Mouse (Mus musculus) midbrain, postnatal 0 days (tissue): ENCODE data around the gene Susd1. TPM values are rescaled to one million over a fixed set of nuclear protein-coding genes. Genes with fewer than 3 reads are reported as not detected.

ENCODE experiments used
- ATAC-seq: fragments of 200-750 bp; cut with Nextera tagmentation; 2 replicates; pipeline ENCODE4 v1.8.0; 2017; ENCODE audit warnings: moderate number of reproducible peaks, mild to moderate bottlenecking, moderate TSS enrichment, moderate library complexity; ENCODE audit not compliant: low FRiP score
- DNase-seq: peaks from one replicate; pipeline ENCODE4 v3.0.0-alpha.2; 2015; ENCODE audit warnings: low spot score
- H3K27ac ChIP-seq: fragments of 300-500 bp; sonication (generic); 2 replicates; pipeline ENCODE4 v1.5.1; 2014; ENCODE audit warnings: low read depth, mild to moderate bottlenecking, low read length, mixed read lengths
- H3K27me3 ChIP-seq: fragments of 300-500 bp; sonication (generic); 2 replicates; pipeline ENCODE4 v1.6.1; 2014; ENCODE audit warnings: low read length, control low read depth, mixed read lengths; ENCODE audit not compliant: insufficient read depth
- H3K36me3 ChIP-seq: fragments of 300-500 bp; sonication (generic); 2 replicates; pipeline ENCODE4 v1.6.1; 2014; ENCODE audit warnings: low read length, control low read depth, mixed read lengths; ENCODE audit not compliant: insufficient read depth
- H3K4me1 ChIP-seq: fragments of 300-500 bp; sonication (generic); 2 replicates; pipeline ENCODE4 v1.6.1; 2014; ENCODE audit warnings: mild to moderate bottlenecking, control low read depth, antibody characterized with exemption, low read length, mixed read lengths; ENCODE audit not compliant: insufficient read depth
- H3K4me2 ChIP-seq: fragments of 300-500 bp; sonication (generic); 2 replicates; pipeline ENCODE4 v1.6.1; 2014; ENCODE audit warnings: low read depth, mild to moderate bottlenecking, low read length, mixed read lengths; ENCODE audit not compliant: poor library complexity, severe bottlenecking
- H3K4me3 ChIP-seq: fragments of 300-500 bp; sonication (generic); 2 replicates; pipeline ENCODE4 v1.5.1; 2014; ENCODE audit warnings: low read depth, mild to moderate bottlenecking, low read length, moderate library complexity
- H3K9ac ChIP-seq: fragments of 300-500 bp; sonication (generic); replicated peaks from 2 replicates; pipeline ENCODE4 v1.6.1; 2014; ENCODE audit warnings: mild to moderate bottlenecking, low read length, moderate library complexity, mixed read lengths; ENCODE audit not compliant: poor library complexity, severe bottlenecking
- H3K9me3 ChIP-seq: fragments of 300-500 bp; sonication (generic); 2 replicates; pipeline ENCODE4 v1.6.1; 2016; ENCODE audit warnings: low read length, control low read depth
- CTCF ChIP-seq: IDR thresholded peaks from 2 replicates; pipeline ENCODE4 v1.5.1; 2016; ENCODE audit warnings: antibody characterized with exemption, mild to moderate bottlenecking
- WGBS: fragments of 180-500 bp; shearing (Covaris S2); extraction: QIAGEN DNeasy Blood & Tissue Kit; methylation state at CpG from one replicate; pipeline ENCODE4 v1.1.7; 2014; 5-methylcytosine and 5-hydroxymethylcytosine counted together
- polyA plus RNA-seq: library from polyadenylated mRNA; unstranded; fragments of >200 nt; fragmentation: Nextera tagmentation; extraction: Ambion mirVana; gene quantifications from 2 replicates; pipeline ENCODE4 v1.2.1, GENCODE M21; 2015
- total RNA-seq: library from RNA; depleted of rRNA; stranded (reverse); fragments of >200 nt; gene quantifications from 2 replicates; pipeline ENCODE4 v1.2.3, GENCODE M21; 2014

The Susd1 gene
- total and polyA plus RNA-seq, 2 experiments from 2014 or later = 2.0 to 8.9 TPM

DNA sequence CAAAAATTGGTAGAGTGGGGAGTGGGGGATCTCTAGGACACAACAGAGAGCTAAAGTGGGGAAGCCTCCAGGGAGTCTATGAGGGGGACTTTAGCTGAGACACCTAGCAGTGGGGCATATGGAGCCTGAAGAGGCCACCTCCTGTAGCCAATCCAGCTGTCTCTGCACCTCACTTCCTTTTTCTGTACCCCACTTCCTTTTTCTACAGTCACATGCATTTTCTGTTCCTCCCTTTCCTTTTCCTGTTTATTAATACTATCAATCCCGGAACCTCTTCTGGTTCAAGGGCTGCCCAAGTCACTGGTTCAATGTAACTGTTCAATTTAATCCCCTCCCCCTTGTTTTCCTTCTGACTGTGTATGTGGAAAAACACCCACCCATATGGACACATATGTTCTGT lies 2.8 kb upstream of the Susd1 start:
- peaks cover 6% of the 10 kb centered on the region; the same call in 1 of the 2 replicates for H3K27me3 ChIP-seq
- ATAC-seq = no peak
- 90% methylated on average over 1 of the region's 1 CpGs for WGBS
- H3K9ac ChIP-seq = no peak overlapping the region
- no peak overlapping the region for H3K4me3 ChIP-seq
- TF ChIP-seq CTCF = no peak
- no peak overlapping the region for H3K27ac ChIP-seq
- no peaks in the 10 kb centered on the region for H3K9me3 ChIP-seq
- H3K4me2 ChIP-seq = no peak overlapping the region
- H3K4me1 ChIP-seq = no peaks in the 10 kb centered on the region
- H3K36me3 ChIP-seq = no peaks in the 10 kb centered on the region
- DNase-seq = no peak

DNA sequence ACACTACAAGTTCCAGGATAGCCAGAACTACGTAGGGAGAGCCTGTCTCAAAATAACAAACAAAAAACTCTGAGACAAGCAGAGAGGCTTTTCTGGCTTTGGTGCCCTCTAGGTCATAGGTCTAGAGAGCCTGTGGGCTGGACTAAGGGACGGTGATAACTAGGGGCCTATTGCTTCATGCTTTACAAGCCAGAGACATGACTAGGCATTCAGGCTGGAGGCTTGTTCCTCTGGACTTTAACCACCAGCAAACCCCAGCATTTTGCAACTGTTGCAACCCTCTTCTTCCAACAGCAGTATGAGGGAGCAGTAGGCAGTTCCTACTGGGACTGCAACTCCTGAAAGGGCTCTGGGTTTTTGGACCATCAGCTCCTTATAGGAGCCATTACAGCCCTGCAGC lies 1.5 kb upstream of the Susd1 start:
- WGBS = 53% methylated on average over 2 of the region's 2 CpGs
- no peak for ATAC-seq
- Histone ChIP-seq H3K27ac (no peak overlapping the region), H3K4me2 (no peak overlapping the region), H3K9me3 (no peaks in the 10 kb centered on the region), H3K4me3 (no peak overlapping the region), H3K36me3 (no peaks in the 10 kb centered on the region), H3K9ac (no peak overlapping the region), H3K4me1 (no peaks in the 10 kb centered on the region), H3K27me3 (peaks cover 8% of the 10 kb centered on the region; the same call in 1 of the 2 replicates)
- TF ChIP-seq CTCF = no peak
- DNase-seq = no peak

DNA sequence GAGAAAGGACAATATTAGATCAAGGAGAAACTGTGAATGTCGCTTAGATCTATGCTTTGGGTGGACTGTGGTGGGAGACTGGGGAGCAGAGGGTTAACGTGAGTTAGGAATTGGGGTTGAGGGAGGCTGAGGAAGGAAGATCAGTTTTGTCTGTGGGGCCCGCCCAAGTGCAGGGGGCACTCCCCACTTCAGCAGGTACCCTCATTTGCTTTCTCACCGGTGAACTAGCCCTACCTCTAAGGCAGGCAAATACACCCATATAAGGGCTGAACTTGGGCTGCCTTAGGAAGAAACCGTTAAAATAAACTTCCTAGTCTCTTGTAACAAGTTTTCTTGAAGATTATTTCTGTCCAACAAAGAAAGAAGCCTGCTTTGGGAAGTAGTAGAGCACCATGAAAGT lies 608 bp upstream of the Susd1 start:
- Histone ChIP-seq H3K9ac (no peak overlapping the region), H3K4me1 (no peaks in the 10 kb centered on the region), H3K4me3 (no peak overlapping the region), H3K4me2 (peak overlapping the region; percentile 99; the same call in 1 of the 2 replicates), H3K9me3 (no peaks in the 10 kb centered on the region), H3K27ac (no peak overlapping the region), H3K27me3 (peaks cover 8% of the 10 kb centered on the region; the same call in 1 of the 2 replicates), H3K36me3 (no peaks in the 10 kb centered on the region)
- no peak for ATAC-seq
- no peak for DNase-seq
- no peak for TF ChIP-seq CTCF
- 33% methylated on average over 5 of the region's 5 CpGs for WGBS

DNA sequence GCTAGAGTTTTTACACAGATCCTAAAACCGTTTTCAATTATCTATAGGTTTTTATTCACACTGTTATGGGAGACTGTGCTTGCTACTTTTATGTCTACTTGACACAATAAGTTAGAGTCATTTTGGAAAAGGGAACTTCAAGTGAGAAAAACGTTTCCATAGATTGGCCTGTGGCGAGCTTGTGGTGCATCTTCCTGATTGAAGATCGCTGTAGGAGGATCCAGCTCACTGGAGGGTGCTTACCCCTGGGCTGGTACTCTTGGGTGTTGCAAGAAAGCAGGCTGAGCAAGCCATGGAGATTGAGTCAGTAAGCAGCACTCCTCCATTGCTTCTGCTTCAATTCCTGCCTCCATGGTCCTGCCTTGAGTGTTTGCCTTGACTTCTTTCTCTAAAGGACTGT lies 2.5 kb downstream of the Susd1 start:
- WGBS = 87% methylated on average over 4 of the region's 4 CpGs
- no peak for TF ChIP-seq CTCF
- Histone ChIP-seq H3K27ac (no peak overlapping the region), H3K4me1 (no peaks in the 10 kb centered on the region), H3K4me3 (no peak overlapping the region), H3K4me2 (no peak overlapping the region), H3K27me3 (peaks cover 8% of the 10 kb centered on the region; the same call in 1 of the 2 replicates), H3K36me3 (no peaks in the 10 kb centered on the region), H3K9me3 (no peaks in the 10 kb centered on the region), H3K9ac (no peak overlapping the region)
- ATAC-seq (no peak), DNase-seq (no peak)

DNA sequence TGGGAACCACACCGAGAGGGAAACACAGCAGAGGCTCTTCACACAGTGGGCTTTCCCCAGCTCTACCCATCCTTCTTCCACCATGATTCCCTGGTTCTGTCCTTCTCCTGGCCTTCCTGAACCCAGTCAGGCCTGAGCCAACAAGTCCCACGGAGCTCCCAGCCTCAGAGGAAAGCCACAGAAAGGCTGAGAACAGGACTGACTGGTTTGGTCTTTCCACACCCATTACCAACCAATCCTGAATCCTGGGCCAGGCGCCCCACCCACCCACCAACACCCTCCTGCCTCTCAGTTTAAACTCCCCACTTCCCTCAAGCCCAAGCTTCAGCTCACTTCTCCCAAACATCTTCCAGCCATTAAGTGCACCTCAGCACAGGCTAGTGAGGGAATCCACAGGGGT lies 4.4 kb downstream of the Susd1 start:
- H3K4me3 ChIP-seq = no peak overlapping the region
- TF ChIP-seq CTCF = no peak
- peaks cover 8% of the 10 kb centered on the region; the same call in 1 of the 2 replicates for H3K27me3 ChIP-seq
- no peak for DNase-seq
- ATAC-seq = no peak
- H3K27ac ChIP-seq = no peak overlapping the region
- no peak overlapping the region for H3K4me2 ChIP-seq
- H3K4me1 ChIP-seq = no peaks in the 10 kb centered on the region
- H3K9ac ChIP-seq = no peak overlapping the region
- WGBS = 76% methylated on average over 3 of the region's 3 CpGs
- no peaks in the 10 kb centered on the region for H3K36me3 ChIP-seq
- H3K9me3 ChIP-seq = no peaks in the 10 kb centered on the region

DNA sequence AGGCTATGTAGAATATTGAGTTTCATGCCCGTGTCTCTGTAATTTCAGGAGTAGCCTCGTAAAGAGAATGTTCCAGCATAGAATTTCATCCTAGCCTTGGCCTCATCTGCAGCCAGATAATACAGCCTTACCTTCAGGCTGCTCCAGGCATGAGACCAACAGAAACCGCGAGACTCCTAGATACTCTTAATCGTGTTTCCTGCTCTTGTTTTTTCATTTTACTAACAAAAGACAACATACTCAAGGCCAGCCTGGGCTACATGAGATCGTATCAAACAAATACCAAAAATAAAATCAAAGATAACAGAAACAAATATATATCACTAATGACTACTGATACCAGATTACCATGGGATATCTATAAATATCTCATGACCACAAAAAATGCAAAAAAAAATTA lies 9.3 kb downstream of the Susd1 start:
- H3K27ac ChIP-seq = no peak overlapping the region
- 92% methylated on average over 6 of the region's 6 CpGs for WGBS
- no peak for ATAC-seq

More for the DNA sequence above, 9.3 kb downstream of the Susd1 start:
- DNase-seq = no peak
- Histone ChIP-seq H3K9me3 (no peaks in the 10 kb centered on the region), H3K4me3 (no peak overlapping the region), H3K36me3 (no peaks in the 10 kb centered on the region), H3K9ac (no peak overlapping the region), H3K4me2 (no peak overlapping the region), H3K27me3 (no peaks in the 10 kb centered on the region), H3K4me1 (no peaks in the 10 kb centered on the region)
- TF ChIP-seq CTCF = no peak
